Mouse (Mus musculus) cortical plate, adult 2 months (tissue): ENCODE data around the gene Glrx3. TPM values are rescaled to one million over a fixed set of nuclear protein-coding genes. Genes with fewer than 3 reads are reported as not detected.
"Not testable (repeated sequence)": the region's sequence is repeated elsewhere in the genome, so short reads cannot be mapped to it uniquely, and the experiment has no call there.

Experiments
- H3K27ac ChIP-seq: fragments of 200-500 bp; 2 replicates; pipeline ENCODE4 v1.5.1; 2012; ENCODE audit warnings: low read length, control low read depth, inconsistent platforms; ENCODE audit not compliant: insufficient read depth
- H3K4me1 ChIP-seq: fragments of 200-500 bp; 2 replicates; pipeline ENCODE4 v1.6.1; 2011; ENCODE audit warnings: low read length; ENCODE audit not compliant: control insufficient read depth, insufficient read depth
- H3K4me3 ChIP-seq: fragments of 200-500 bp; 2 replicates; pipeline ENCODE4 v1.5.1; 2011; ENCODE audit warnings: mild to moderate bottlenecking, low read length, control low read depth; ENCODE audit not compliant: insufficient read depth
- CTCF ChIP-seq: fragments of 200-500 bp; IDR thresholded peaks from 2 replicates; pipeline ENCODE4 v1.5.1; 2011; ENCODE audit warnings: mild to moderate bottlenecking, control low read depth, low read length; ENCODE audit not compliant: insufficient read depth; ENCODE audit errors: extremely low read depth
- POLR2A ChIP-seq: fragments of 200-500 bp; IDR thresholded peaks from 2 replicates; pipeline ENCODE4 v1.6.1; 2011; ENCODE audit warnings: mild to moderate bottlenecking, low read length, control low read depth; ENCODE audit not compliant: insufficient read depth; ENCODE audit errors: extremely low read depth
- polyA plus RNA-seq: library from polyadenylated mRNA; depleted of rRNA; stranded (reverse); fragments of >200 nt; gene quantifications from 2 replicates; pipeline ENCODE4 v1.2.3, GENCODE M21; 2012

The Glrx3 gene
- polyA plus RNA-seq, 1 experiment = 102 TPM

DNA sequence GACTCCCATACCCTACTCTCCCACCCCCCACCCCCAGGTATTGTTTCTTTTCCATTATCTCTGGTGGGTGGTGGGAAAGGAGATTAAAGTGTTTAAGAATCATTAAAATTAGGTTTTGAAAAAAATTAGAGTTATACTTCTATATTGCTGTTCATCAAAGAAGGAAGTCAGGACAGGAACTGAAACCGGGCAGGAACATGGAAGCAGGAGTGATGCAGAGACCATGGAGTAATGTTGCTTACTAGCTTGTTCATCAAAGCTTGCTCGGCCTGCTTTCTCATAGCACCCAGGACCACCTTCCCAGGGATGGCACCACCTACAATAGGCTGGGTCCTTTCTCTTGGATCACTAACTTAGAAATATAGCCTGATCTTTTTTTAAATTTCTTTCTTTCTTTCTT lies 16.9 kb upstream of the Glrx3 start:
- Histone ChIP-seq H3K4me3 (no peak overlapping the region), H3K4me1 (no peaks in the 10 kb centered on the region), H3K27ac (no peak overlapping the region)
- no peak for TF ChIP-seq POLR2A
- TF ChIP-seq CTCF = no peak

DNA sequence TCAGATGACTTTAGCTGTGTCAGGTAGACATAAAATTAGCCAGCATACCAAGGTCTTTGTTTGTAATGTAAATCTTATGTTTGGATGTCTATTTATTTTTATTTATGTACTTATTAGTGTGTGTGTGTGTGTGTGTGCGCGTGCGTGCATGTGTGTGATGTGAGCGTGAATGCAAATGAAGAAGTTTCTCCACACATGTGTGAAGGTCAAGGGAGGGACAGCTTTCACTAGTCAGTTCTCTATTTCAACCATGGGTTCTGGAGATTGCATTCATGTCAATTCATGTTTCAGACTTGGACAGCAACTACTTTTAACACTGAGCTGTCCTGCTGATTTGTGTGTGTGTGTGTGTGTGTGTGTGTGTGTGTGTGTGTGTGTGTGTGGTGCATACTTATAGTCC lies 16.2 kb upstream of the Glrx3 start:
- TF ChIP-seq CTCF (no peak), POLR2A (no peak)
- Histone ChIP-seq H3K27ac (no peak overlapping the region), H3K4me3 (no peak overlapping the region), H3K4me1 (no peaks in the 10 kb centered on the region)

DNA sequence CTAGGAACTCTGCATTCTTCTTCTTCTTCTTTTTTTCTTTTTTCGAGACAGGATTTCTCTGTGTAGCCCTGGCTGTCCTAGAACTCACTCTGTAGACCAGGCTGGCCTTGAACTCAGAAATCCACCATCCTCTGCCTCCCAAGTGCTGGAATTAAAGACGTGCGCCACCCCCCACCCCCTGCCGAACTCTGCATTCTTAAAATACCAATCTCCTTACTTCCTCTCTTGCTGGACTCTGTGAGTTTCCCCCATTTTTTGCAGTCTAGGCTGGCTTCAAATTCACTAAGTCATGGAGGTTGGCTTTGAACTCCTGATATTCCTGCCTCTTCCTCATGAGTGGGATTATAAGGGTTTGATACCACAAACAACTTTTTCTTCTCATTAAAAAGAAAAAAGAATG lies 10.7 kb upstream of the Glrx3 start:
- TF ChIP-seq CTCF (no peak), POLR2A (no peak)
- no peak overlapping the region for H3K4me3 ChIP-seq
- no peak overlapping the region for H3K27ac ChIP-seq
- no peaks in the 10 kb centered on the region for H3K4me1 ChIP-seq

DNA sequence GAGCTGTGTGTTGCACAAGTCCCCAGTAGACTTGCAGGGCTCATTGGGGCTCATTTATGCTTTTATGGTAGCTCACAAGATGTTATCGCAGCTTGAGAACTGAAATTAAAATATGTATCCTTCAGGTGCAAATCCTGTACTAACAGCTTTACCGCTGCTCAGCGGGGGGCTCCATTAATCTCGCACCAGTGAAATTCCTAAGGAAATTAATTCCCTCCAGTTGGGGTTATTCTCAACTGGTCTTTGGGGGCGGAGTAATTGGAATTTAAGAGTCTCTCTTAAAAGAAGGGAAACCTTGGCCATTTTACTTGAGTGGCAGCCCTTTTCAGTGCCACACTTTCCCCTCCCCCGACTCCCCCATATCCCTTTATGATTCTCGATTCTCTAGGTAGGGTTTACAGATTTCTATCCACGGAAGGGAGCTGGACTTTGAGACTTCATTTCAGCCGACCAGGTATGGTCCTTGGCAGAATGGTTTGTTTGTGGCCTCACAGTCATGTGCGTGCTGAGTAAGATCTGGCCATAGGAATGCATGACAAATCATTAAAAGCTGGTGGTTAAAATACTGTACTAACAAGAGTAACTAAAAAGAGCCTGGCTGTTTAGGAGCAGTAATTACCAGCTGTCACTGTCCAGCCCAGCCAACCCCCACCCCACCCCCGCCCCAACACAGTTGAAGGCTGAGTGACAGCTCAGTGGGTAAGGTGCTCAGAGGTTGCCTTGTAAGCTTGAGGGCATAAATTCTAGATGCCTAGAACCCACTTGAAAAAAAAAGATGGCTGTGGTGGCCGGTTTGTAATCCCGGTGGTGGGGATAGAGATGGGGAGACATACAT lies 5.4 kb upstream of the Glrx3 start:
- TF ChIP-seq CTCF (no peak), POLR2A (no peak)
- H3K4me3 ChIP-seq = no peak overlapping the region
- H3K4me1 ChIP-seq = no peaks in the 10 kb centered on the region
- no peak overlapping the region for H3K27ac ChIP-seq

DNA sequence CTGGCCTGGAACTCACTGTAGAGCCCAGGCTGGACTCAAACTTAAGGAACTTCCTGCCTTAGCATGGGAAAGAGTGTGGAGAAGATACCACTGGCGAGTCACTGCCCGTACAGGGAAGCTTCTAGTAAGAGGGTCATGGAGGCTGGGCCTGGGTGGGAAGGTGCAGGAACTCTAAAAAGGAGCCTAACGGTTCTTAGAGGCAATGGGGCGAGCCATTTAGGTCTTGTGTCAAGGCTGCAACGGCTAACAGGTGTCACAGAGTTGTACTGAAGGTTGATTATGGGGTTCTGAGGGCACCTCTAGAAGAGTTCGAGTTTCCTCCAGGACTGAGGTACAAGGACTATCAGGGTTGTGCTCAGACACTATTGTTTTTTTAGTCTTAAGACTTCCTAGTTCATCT lies 513 bp upstream of the Glrx3 start:
- Histone ChIP-seq H3K4me1 (no peaks in the 10 kb centered on the region), H3K27ac (no peak overlapping the region), H3K4me3 (peak overlapping the region; percentile 74)
- no peak for TF ChIP-seq POLR2A
- no peak for TF ChIP-seq CTCF

DNA sequence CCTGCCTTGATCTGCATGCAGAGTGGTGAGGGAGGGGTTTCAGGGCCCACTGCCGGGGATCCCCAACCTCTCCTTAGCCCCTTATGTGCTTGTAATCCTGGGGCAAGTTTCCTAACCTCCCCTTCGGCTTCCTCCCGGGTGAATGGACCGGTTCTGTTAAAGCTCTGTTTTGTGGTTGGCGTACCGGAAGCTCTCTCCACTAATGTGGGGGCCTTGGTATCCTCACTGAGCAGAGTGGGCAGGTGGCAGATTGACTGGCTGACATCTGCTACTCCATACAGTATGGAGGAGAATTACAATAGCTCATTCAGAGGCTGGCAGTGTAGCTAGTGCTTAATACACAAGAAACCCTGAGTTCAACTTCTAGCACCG lies 751 bp downstream of the Glrx3 start:
- Histone ChIP-seq H3K4me1 (no peaks in the 10 kb centered on the region), H3K27ac (peak overlapping the region; percentile 38; the same call in 1 of the 2 replicates), H3K4me3 (peak overlapping the region; percentile 74)
- no peak for TF ChIP-seq CTCF
- TF ChIP-seq POLR2A = no peak

DNA sequence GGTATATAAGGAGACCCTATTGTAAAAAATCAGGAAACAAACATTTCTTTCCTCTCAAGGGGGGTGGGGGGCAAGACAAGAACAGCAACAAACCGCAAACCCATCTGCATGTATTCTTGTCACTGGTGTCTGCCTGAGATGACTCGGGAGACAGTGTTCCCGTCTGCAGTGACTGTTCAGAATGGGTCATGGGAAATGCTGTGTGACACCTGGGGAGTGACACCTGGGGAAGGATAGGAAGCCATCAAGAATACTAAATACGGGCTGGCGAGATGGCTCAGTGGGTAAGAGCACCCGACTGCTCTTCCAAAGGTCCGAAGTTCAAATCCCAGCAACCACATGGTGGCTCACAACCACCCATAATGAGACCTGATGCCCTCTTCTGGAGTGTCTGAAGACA lies 1.5 kb downstream of the Glrx3 start:
- H3K4me1 ChIP-seq, H3K27ac ChIP-seq: not testable (repeated sequence)
- peak overlapping the region; percentile 74; the same call in 1 of the 2 replicates for H3K4me3 ChIP-seq

DNA sequence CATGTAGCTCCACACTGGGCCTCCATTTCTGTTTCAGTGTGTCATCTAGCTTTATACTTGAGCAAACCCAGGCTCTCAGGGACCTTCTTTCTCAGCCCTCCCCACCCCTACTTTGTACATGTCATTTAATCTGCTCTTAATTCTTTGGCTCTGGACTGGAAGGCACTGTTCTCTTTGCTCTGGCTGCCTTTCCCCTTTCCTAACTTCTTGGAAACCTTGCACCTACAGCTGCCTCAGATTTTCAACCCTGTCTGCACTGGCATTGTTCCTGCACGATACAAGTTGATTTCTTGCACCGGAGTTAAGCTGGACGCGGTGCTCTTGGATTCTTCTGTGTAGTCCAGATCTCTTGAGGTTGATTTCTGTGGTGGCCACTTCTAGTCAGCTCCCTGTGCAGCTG lies 5.5 kb downstream of the Glrx3 start:
- no peak overlapping the region for H3K27ac ChIP-seq
- no peak for TF ChIP-seq CTCF
- no peak for TF ChIP-seq POLR2A
- no peak overlapping the region for H3K4me3 ChIP-seq
- H3K4me1 ChIP-seq = no peaks in the 10 kb centered on the region

DNA sequence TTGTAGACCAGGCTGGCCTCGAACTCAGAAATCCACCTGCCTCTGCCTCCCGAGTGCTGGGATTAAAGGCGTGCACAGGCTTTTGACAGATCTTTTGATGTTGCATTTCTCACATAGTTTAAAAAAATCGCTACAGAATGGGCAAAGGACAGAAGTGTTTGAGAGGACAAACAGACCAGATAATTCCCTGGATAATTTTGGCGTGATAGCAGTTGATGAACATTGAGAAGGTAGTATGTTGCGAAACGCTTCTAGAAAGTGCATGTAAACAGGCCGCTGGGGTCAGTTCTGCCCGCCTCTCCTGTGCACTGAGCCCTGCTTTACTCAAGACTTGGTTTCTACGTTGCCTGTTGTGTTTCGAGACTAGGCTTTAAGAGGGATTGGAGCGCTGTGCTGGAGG lies 7.9 kb downstream of the Glrx3 start:
- no peak overlapping the region for H3K27ac ChIP-seq
- no peak for TF ChIP-seq CTCF
- no peak for TF ChIP-seq POLR2A

DNA sequence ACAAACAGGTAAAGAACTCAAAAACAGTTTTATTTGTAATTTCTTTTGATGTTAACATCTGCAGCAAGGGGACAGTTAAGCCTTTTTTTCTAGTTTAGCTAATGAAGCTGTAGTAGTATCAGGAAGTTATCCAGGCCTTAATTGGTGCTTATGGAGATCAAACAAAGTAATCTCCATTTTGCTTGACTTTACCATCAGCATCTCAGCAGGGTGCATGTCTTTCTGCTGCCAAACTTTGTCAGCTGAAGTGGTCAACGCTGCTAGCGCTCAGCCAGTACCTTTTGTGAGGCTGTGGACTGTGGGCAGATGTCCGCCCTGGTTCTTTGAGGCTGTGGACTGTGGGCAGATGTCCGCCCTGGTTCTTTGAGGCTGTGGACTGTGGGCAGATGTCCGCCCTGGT lies 24.0 kb downstream of the Glrx3 start:
- no peak for TF ChIP-seq CTCF
- TF ChIP-seq POLR2A = no peak
- Histone ChIP-seq H3K4me3 (no peak overlapping the region), H3K4me1 (no peaks in the 10 kb centered on the region), H3K27ac (no peak overlapping the region)

More for the DNA sequence above, 7.9 kb downstream of the Glrx3 start:
- no peak overlapping the region for H3K4me3 ChIP-seq
- H3K4me1 ChIP-seq = no peaks in the 10 kb centered on the region

DNA sequence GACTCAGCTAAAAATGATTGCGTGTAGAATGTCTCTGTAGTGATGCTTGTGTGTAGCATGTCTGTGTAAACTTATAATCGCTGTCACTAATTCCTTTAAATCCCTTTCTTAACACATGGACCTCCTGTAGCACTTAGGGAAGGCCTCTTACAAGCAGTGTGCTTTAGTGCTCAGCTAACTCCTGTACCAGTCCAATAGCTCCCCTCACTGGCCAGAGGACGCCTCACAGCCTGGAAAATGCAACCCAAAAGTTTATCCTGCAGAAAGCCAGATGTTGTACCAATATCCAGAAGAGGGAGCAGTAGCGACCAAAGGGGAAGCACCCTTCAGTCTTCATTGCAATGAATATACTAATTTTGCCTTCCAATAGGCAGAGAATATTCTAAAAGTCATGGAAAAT lies 30.8 kb downstream of the Glrx3 start:
- no peak overlapping the region for H3K27ac ChIP-seq
- TF ChIP-seq CTCF (peak; percentile 80), POLR2A (no peak)
- no peak overlapping the region for H3K4me3 ChIP-seq
- H3K4me1 ChIP-seq = no peaks in the 10 kb centered on the region
